Mouse (Mus musculus): ENCODE measurements at regions not wholly inside any gene's neighbourhood (a gene's known extent, or its start where the extent isn't known, plus 50 kb on each side); places are given as distances from the start of the nearest gene placed in this dataset.

- H3K36me3 ChIP-seq (ENCODE audit: control insufficient read depth, insufficient read depth, low read length): no peaks in the 10 kb centered on the region
- H3K27ac ChIP-seq (ENCODE audit: low read depth, low read length): no peak overlapping the region
- no peaks in the 10 kb centered on the region for H3K9me3 ChIP-seq (ENCODE audit: control insufficient read depth, low read length)
- no peak overlapping the region for H3K9ac ChIP-seq (ENCODE audit: low read length)
- no peaks in the 10 kb centered on the region for H3K27me3 ChIP-seq (ENCODE audit: control insufficient read depth, insufficient read depth, low read length)
- H3K4me1 ChIP-seq (ENCODE audit: control insufficient read depth, insufficient read depth, low read length): peaks cover 3% of the 10 kb centered on the region; the same call in 1 of the 2 replicates
- 26% methylated on average over 4 of the region's 4 CpGs for WGBS
- H3K4me3 ChIP-seq (ENCODE audit: low read depth, low read length): no peak overlapping the region
- no peak overlapping the region for H3K4me2 ChIP-seq
- ATAC-seq (ENCODE audit: low FRiP score) (peak; percentile 69; the same call in 1 of the 2 replicates), DNase-seq (ENCODE audit: low spot score, missing footprints) (no peak)
Observed at GRCm38 (mm10) chr6:135627928-135628327, 265.6 kb downstream of the Emp1 start.

- Histone ChIP-seq H3K27ac (ENCODE audit: low read depth, low read length) (no peak overlapping the region), H3K4me1 (ENCODE audit: control insufficient read depth, insufficient read depth, low read length) (peaks cover 3% of the 10 kb centered on the region; the same call in 1 of the 2 replicates), H3K4me3 (ENCODE audit: low read depth, low read length) (no peak overlapping the region), H3K9me3 (ENCODE audit: control insufficient read depth, low read length) (no peaks in the 10 kb centered on the region), H3K36me3 (ENCODE audit: control insufficient read depth, insufficient read depth, low read length) (no peaks in the 10 kb centered on the region), H3K27me3 (ENCODE audit: control insufficient read depth, insufficient read depth, low read length) (no peaks in the 10 kb centered on the region), H3K9ac (ENCODE audit: low read length) (no peak overlapping the region), H3K4me2 (no peak overlapping the region)
- no peak for DNase-seq (ENCODE audit: low spot score, missing footprints)
- 49% methylated on average over 3 of the region's 3 CpGs for WGBS
- no peak for ATAC-seq (ENCODE audit: low FRiP score)
Observed at GRCm38 (mm10) chr6:135629236-135629635, 266.9 kb downstream of the Emp1 start.

- 84% methylated on average over 5 of the region's 5 CpGs for WGBS
- Histone ChIP-seq H3K4me2 (no peak overlapping the region), H3K9ac (ENCODE audit: low read length) (no peak overlapping the region), H3K36me3 (ENCODE audit: control insufficient read depth, insufficient read depth, low read length) (no peaks in the 10 kb centered on the region), H3K27ac (ENCODE audit: low read depth, low read length) (no peak overlapping the region), H3K4me1 (ENCODE audit: control insufficient read depth, insufficient read depth, low read length) (peaks cover 3% of the 10 kb centered on the region; the same call in 1 of the 2 replicates), H3K4me3 (ENCODE audit: low read depth, low read length) (no peak overlapping the region), H3K9me3 (ENCODE audit: control insufficient read depth, low read length) (no peaks in the 10 kb centered on the region), H3K27me3 (ENCODE audit: control insufficient read depth, insufficient read depth, low read length) (no peaks in the 10 kb centered on the region)
- DNase-seq (ENCODE audit: low spot score, missing footprints): no peak
- ATAC-seq (ENCODE audit: low FRiP score): no peak
Observed at GRCm38 (mm10) chr6:135632671-135633070, 270.3 kb downstream of the Emp1 start.

- no peak for DNase-seq (ENCODE audit: low spot score, missing footprints)
- no peak for ATAC-seq (ENCODE audit: low FRiP score)
- Histone ChIP-seq H3K9ac (ENCODE audit: low read length) (no peak overlapping the region), H3K4me2 (no peak overlapping the region), H3K36me3 (ENCODE audit: control insufficient read depth, insufficient read depth, low read length) (no peaks in the 10 kb centered on the region), H3K9me3 (ENCODE audit: control insufficient read depth, low read length) (no peaks in the 10 kb centered on the region), H3K4me1 (ENCODE audit: control insufficient read depth, insufficient read depth, low read length) (no peaks in the 10 kb centered on the region), H3K4me3 (ENCODE audit: low read depth, low read length) (no peak overlapping the region), H3K27me3 (ENCODE audit: control insufficient read depth, insufficient read depth, low read length) (no peaks in the 10 kb centered on the region), H3K27ac (ENCODE audit: low read depth, low read length) (no peak overlapping the region)
- 84% methylated on average over 8 of the region's 8 CpGs for WGBS
Observed at GRCm38 (mm10) chr6:135636648-135637047, 274.3 kb downstream of the Emp1 start.

GRCm38 (mm10) chr6:135642711-135643110 is 280.4 kb downstream of the Emp1 start:
- ATAC-seq (ENCODE audit: low FRiP score): no peak
- Histone ChIP-seq H3K36me3 (ENCODE audit: control insufficient read depth, insufficient read depth, low read length) (no peaks in the 10 kb centered on the region), H3K9ac (ENCODE audit: low read length) (no peak overlapping the region), H3K4me1 (ENCODE audit: control insufficient read depth, insufficient read depth, low read length) (no peaks in the 10 kb centered on the region), H3K4me2 (no peak overlapping the region), H3K27ac (ENCODE audit: low read depth, low read length) (no peak overlapping the region), H3K4me3 (ENCODE audit: low read depth, low read length) (no peak overlapping the region), H3K9me3 (ENCODE audit: control insufficient read depth, low read length) (no peaks in the 10 kb centered on the region), H3K27me3 (ENCODE audit: control insufficient read depth, insufficient read depth, low read length) (no peaks in the 10 kb centered on the region)
- no peak for DNase-seq (ENCODE audit: low spot score, missing footprints)
- WGBS: 89% methylated on average over 5 of the region's 5 CpGs

GRCm38 (mm10) chr6:135646177-135646576 is 283.8 kb downstream of the Emp1 start:
- H3K27me3 ChIP-seq (ENCODE audit: control insufficient read depth, insufficient read depth, low read length): no peaks in the 10 kb centered on the region
- H3K4me1 ChIP-seq (ENCODE audit: control insufficient read depth, insufficient read depth, low read length): no peaks in the 10 kb centered on the region
- H3K27ac ChIP-seq (ENCODE audit: low read depth, low read length): no peak overlapping the region
- no peaks in the 10 kb centered on the region for H3K36me3 ChIP-seq (ENCODE audit: control insufficient read depth, insufficient read depth, low read length)
- no peak overlapping the region for H3K9ac ChIP-seq (ENCODE audit: low read length)
- H3K4me2 ChIP-seq: no peak overlapping the region
- H3K4me3 ChIP-seq (ENCODE audit: low read depth, low read length): no peak overlapping the region
- ATAC-seq (ENCODE audit: low FRiP score) (no peak), DNase-seq (ENCODE audit: low spot score, missing footprints) (no peak)
- no peaks in the 10 kb centered on the region for H3K9me3 ChIP-seq (ENCODE audit: control insufficient read depth, low read length)
- WGBS: 69% methylated on average over 1 of the region's 1 CpGs

GRCm38 (mm10) chr6:135653002-135653401 is 290.7 kb downstream of the Emp1 start:
- Histone ChIP-seq H3K36me3 (ENCODE audit: control insufficient read depth, insufficient read depth, low read length) (no peaks in the 10 kb centered on the region), H3K4me2 (no peak overlapping the region), H3K27ac (ENCODE audit: low read depth, low read length) (no peak overlapping the region), H3K27me3 (ENCODE audit: control insufficient read depth, insufficient read depth, low read length) (no peaks in the 10 kb centered on the region), H3K9me3 (ENCODE audit: control insufficient read depth, low read length) (no peaks in the 10 kb centered on the region), H3K4me1 (ENCODE audit: control insufficient read depth, insufficient read depth, low read length) (no peaks in the 10 kb centered on the region), H3K9ac (ENCODE audit: low read length) (no peak overlapping the region), H3K4me3 (ENCODE audit: low read depth, low read length) (no peak overlapping the region)
- DNase-seq (ENCODE audit: low spot score, missing footprints) (no peak), ATAC-seq (ENCODE audit: low FRiP score) (no peak)
- 96% methylated on average over 3 of the region's 3 CpGs for WGBS

GRCm38 (mm10) chr6:135662386-135662785 is 300.0 kb downstream of the Emp1 start:
- ATAC-seq (ENCODE audit: low FRiP score) (no peak), DNase-seq (ENCODE audit: low spot score, missing footprints) (no peak)
- Histone ChIP-seq H3K36me3 (ENCODE audit: control insufficient read depth, insufficient read depth, low read length) (no peaks in the 10 kb centered on the region), H3K27ac (ENCODE audit: low read depth, low read length) (no peak overlapping the region), H3K4me3 (ENCODE audit: low read depth, low read length) (no peak overlapping the region), H3K4me1 (ENCODE audit: control insufficient read depth, insufficient read depth, low read length) (no peaks in the 10 kb centered on the region), H3K27me3 (ENCODE audit: control insufficient read depth, insufficient read depth, low read length) (no peaks in the 10 kb centered on the region), H3K4me2 (no peak overlapping the region), H3K9ac (ENCODE audit: low read length) (no peak overlapping the region), H3K9me3 (ENCODE audit: control insufficient read depth, low read length) (no peaks in the 10 kb centered on the region)
- 89% methylated on average over 3 of the region's 3 CpGs for WGBS

- Histone ChIP-seq H3K36me3 (ENCODE audit: control insufficient read depth, insufficient read depth, low read length) (no peaks in the 10 kb centered on the region), H3K4me2 (no peak overlapping the region), H3K4me3 (ENCODE audit: low read depth, low read length) (no peak overlapping the region), H3K4me1 (ENCODE audit: control insufficient read depth, insufficient read depth, low read length) (no peaks in the 10 kb centered on the region), H3K27ac (ENCODE audit: low read depth, low read length) (no peak overlapping the region), H3K27me3 (ENCODE audit: control insufficient read depth, insufficient read depth, low read length) (no peaks in the 10 kb centered on the region), H3K9me3 (ENCODE audit: control insufficient read depth, low read length) (no peaks in the 10 kb centered on the region), H3K9ac (ENCODE audit: low read length) (no peak overlapping the region)
- no peak for ATAC-seq (ENCODE audit: low FRiP score)
- no peak for DNase-seq (ENCODE audit: low spot score, missing footprints)
- WGBS: 83% methylated on average over 4 of the region's 4 CpGs
Observed at GRCm38 (mm10) chr6:135662801-135663537, 300.6 kb downstream of the Emp1 start.

All from midbrain, embryonic 11.5 days (tissue).